Mouse (Mus musculus) limb, embryonic 11.5 days (tissue): Measurements from ENCODE around the gene March4. TPM values are rescaled to one million over a fixed set of nuclear protein-coding genes. Genes with fewer than 3 reads are reported as not detected.

Source experiments
- ATAC-seq: fragments of 200-750 bp; cut with Nextera tagmentation; 2 replicates; pipeline ENCODE4 v1.8.0; 2017; ENCODE audit warnings: low read depth; ENCODE audit not compliant: insufficient number of reproducible peaks, low FRiP score, low TSS enrichment
- DNase-seq: peaks from one replicate; pipeline ENCODE4 v3.0.0-alpha.2; 2015; ENCODE audit warnings: low spot score
- H3K27ac ChIP-seq: fragments of 300-500 bp; sonication (generic); replicated peaks from 2 replicates; pipeline ENCODE4 v1.5.1; 2014; ENCODE audit warnings: low read depth, mild to moderate bottlenecking, low read length
- H3K27me3 ChIP-seq: fragments of 300-500 bp; sonication (generic); 2 replicates; pipeline ENCODE4 v1.6.1; 2014; ENCODE audit warnings: mild to moderate bottlenecking, low read length, mixed read lengths; ENCODE audit not compliant: control insufficient read depth, insufficient read depth
- H3K36me3 ChIP-seq: fragments of 300-500 bp; sonication (generic); 2 replicates; pipeline ENCODE4 v1.6.1; 2014; ENCODE audit warnings: mild to moderate bottlenecking, low read length, moderate library complexity, mixed read lengths; ENCODE audit not compliant: control insufficient read depth, insufficient read depth
- H3K4me1 ChIP-seq: fragments of 300-500 bp; sonication (generic); 2 replicates; pipeline ENCODE4 v1.6.1; 2014; ENCODE audit warnings: low read length, mixed read lengths; ENCODE audit not compliant: control insufficient read depth, insufficient read depth
- H3K4me2 ChIP-seq: fragments of 300-500 bp; sonication (generic); 2 replicates; pipeline ENCODE4 v1.6.1; 2014; ENCODE audit warnings: low read depth, mild to moderate bottlenecking, moderate library complexity; ENCODE audit not compliant: severe bottlenecking
- H3K4me3 ChIP-seq: fragments of 300-500 bp; sonication (generic); 2 replicates; pipeline ENCODE4 v1.5.1; 2014; ENCODE audit warnings: low read depth, low read length
- H3K9ac ChIP-seq: fragments of 300-500 bp; sonication (generic); 2 replicates; pipeline ENCODE4 v1.6.1; 2014; ENCODE audit warnings: mild to moderate bottlenecking, low read length
- H3K9me3 ChIP-seq: fragments of 300-500 bp; sonication (generic); 2 replicates; pipeline ENCODE4 v1.6.1; 2016; ENCODE audit warnings: low read length; ENCODE audit not compliant: control insufficient read depth
- WGBS: fragments of 180-500 bp; shearing (Covaris S2); extraction: QIAGEN DNeasy Blood & Tissue Kit; methylation state at CpG from one replicate; pipeline ENCODE4 v1.1.7; 2014; 5-methylcytosine and 5-hydroxymethylcytosine counted together
- polyA plus RNA-seq: library from polyadenylated mRNA; unstranded; fragments of >200 nt; fragmentation: Nextera tagmentation; extraction: Ambion mirVana; gene quantifications from 2 replicates; pipeline ENCODE4 v1.2.1, GENCODE M21; 2014

Gene March4
- polyA plus RNA-seq, 1 experiment from 2014 or later: not detected

DNA sequence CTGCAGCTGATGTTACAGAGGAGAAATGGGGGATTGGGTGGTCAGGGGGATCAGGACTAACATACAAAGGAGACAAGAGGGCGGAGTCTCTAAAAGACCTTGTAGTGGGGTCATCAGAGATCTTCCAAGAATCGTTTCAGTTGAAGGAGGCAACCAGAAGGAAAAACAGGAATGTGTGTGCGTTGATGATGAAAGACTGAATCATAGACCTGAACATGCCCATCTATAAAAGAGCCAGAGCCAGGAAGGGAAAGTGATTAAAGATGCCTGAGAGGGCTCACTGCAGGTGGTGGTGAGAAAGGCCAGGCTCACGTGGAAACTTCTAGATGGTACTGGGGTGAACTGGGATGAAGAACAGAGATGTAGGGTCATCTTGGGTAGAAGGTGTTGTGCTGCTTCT is 27.2 kb downstream of the March4 start:
- DNase-seq (no peak), ATAC-seq (no peak)
- H3K4me3 ChIP-seq: no peak overlapping the region
- no peak overlapping the region for H3K9ac ChIP-seq
- no peaks in the 10 kb centered on the region for H3K36me3 ChIP-seq
- H3K4me1 ChIP-seq: no peaks in the 10 kb centered on the region
- WGBS: 72% methylated on average over 4 of the region's 4 CpGs
- no peak overlapping the region for H3K27ac ChIP-seq
- H3K27me3 ChIP-seq: no peaks in the 10 kb centered on the region
- no peaks in the 10 kb centered on the region for H3K9me3 ChIP-seq
- no peak overlapping the region for H3K4me2 ChIP-seq

DNA sequence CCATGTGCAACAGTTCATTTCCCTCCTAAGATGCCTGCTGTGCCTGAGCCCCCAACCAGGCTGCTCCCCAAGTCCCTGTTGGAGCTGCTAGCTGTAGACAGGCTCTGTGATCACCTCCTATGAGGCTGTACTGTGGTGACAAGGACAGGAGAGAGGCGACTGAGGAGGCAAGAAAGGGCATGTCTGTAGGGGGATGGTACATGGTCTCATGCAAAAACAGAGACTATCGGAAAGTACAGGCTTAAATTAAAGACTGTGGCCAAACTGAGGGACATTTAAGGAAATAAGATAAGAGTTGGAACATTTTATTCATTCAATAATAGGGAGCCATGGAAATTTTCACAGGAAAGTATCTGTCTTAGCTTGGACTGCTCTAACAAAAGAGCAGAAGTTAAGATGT is 29.1 kb downstream of the March4 start:
- no peaks in the 10 kb centered on the region for H3K9me3 ChIP-seq
- H3K36me3 ChIP-seq: no peaks in the 10 kb centered on the region
- no peak overlapping the region for H3K4me3 ChIP-seq
- H3K4me1 ChIP-seq: no peaks in the 10 kb centered on the region
- H3K27me3 ChIP-seq: no peaks in the 10 kb centered on the region
- H3K4me2 ChIP-seq: no peak overlapping the region
- H3K27ac ChIP-seq: no peak overlapping the region
- DNase-seq (no peak), ATAC-seq (no peak)
- H3K9ac ChIP-seq: no peak overlapping the region
- WGBS: 52% methylated on average over 2 of the region's 2 CpGs

DNA sequence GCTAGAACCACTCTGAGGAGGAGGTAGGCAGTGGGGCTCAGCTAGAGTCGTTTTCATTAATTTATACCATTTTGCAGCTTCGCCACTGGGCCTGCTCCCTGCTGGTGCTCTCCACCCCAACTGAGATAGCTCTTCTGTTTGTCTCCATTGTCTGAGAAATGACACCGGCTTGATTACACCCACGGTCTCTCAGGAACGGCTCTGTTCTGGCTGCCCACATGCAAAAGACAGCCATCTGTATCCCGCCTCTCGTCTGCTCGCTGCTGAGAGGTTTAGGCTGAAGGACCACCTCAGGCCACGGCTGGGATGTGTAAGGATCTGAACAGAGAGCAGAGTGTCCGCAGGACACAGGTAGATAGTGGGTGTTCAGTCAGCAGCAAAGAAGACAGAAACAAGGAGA is 30.5 kb downstream of the March4 start:
- ATAC-seq: no peak

DNA sequence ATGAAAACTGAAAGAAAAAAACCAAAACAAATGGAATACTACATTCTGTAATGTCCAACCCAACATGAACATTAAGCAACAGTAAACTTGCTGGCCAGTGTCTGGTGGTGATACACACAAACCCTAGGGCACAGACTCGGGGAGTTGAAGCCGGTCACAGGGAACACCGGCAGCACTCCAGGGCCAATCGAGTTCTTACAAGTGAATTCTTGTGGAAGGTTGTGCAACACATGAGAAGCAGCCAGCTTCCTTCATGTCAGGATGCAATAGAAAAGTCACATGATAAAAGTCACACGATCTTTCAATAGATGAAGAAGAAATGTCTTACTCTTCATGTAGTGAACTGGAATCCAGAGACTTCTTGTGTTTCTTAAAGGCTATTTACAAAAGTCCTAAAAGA is 39.1 kb downstream of the March4 start:
- Histone ChIP-seq H3K36me3 (no peaks in the 10 kb centered on the region), H3K4me2 (no peak overlapping the region), H3K4me1 (no peaks in the 10 kb centered on the region), H3K27me3 (no peaks in the 10 kb centered on the region), H3K9me3 (no peaks in the 10 kb centered on the region), H3K4me3 (no peak overlapping the region), H3K27ac (no peak overlapping the region), H3K9ac (no peak overlapping the region)
- ATAC-seq: no peak
- DNase-seq: no peak
- WGBS: 89% methylated on average over 5 of the region's 5 CpGs

More for the DNA sequence above, 30.5 kb downstream of the March4 start:
- WGBS: 57% methylated on average over 10 of the region's 10 CpGs
- Histone ChIP-seq H3K36me3 (no peaks in the 10 kb centered on the region), H3K27ac (no peak overlapping the region), H3K4me3 (no peak overlapping the region), H3K27me3 (no peaks in the 10 kb centered on the region), H3K4me2 (no peak overlapping the region), H3K9ac (no peak overlapping the region), H3K9me3 (no peaks in the 10 kb centered on the region), H3K4me1 (no peaks in the 10 kb centered on the region)
- DNase-seq: no peak

DNA sequence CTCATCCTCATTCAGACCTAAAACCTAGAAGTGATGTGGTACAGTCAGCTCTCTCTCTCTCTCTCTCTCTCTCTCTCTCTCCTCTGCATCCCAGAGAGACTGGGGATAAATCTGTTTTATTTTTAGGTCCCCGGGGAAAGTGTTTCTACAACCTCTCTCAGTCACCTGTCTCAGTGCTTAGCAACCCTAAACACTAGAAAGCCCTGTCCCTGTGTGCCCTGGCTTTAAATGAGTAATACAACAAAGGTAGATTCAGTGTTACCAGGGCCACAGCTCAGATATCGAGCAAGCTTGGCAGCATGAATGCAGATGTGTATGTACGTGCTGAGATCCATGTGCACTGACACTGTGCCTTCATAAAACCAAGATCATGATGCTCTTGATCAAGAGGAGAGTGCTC is 43.3 kb downstream of the March4 start:
- no peaks in the 10 kb centered on the region for H3K36me3 ChIP-seq
- H3K4me2 ChIP-seq: no peak overlapping the region
- H3K9ac ChIP-seq: no peak overlapping the region
- H3K4me1 ChIP-seq: no peaks in the 10 kb centered on the region
- no peaks in the 10 kb centered on the region for H3K9me3 ChIP-seq
- DNase-seq (no peak), ATAC-seq (no peak)
- no peaks in the 10 kb centered on the region for H3K27me3 ChIP-seq
- no peak overlapping the region for H3K4me3 ChIP-seq
- WGBS: 92% methylated on average over 3 of the region's 3 CpGs
- H3K27ac ChIP-seq: no peak overlapping the region

DNA sequence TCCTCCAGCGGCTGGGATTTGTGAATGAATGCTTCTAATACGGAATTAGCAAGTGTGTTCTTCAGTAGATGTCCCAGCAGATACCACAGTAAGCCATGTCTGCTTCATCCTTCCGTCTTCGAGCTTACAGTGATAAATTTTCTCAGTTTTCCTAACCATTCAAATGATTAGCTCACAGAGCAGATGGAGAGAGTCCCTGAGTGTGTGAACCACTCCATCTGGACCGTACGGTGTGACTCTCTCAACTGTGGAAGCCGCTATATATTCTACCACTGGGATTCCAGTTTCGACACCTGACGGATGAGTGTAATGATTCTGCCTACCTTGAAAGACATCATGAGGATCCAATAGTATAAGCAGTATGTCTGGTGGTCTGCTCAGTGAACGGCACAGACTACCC is 44.1 kb downstream of the March4 start:
- no peaks in the 10 kb centered on the region for H3K4me1 ChIP-seq
- no peaks in the 10 kb centered on the region for H3K9me3 ChIP-seq
- H3K4me3 ChIP-seq: no peak overlapping the region
- WGBS: 89% methylated on average over 10 of the region's 10 CpGs
- no peak overlapping the region for H3K27ac ChIP-seq
- H3K27me3 ChIP-seq: no peaks in the 10 kb centered on the region
- no peaks in the 10 kb centered on the region for H3K36me3 ChIP-seq
- DNase-seq (no peak), ATAC-seq (no peak)
- H3K9ac ChIP-seq: no peak overlapping the region
- H3K4me2 ChIP-seq: no peak overlapping the region

DNA sequence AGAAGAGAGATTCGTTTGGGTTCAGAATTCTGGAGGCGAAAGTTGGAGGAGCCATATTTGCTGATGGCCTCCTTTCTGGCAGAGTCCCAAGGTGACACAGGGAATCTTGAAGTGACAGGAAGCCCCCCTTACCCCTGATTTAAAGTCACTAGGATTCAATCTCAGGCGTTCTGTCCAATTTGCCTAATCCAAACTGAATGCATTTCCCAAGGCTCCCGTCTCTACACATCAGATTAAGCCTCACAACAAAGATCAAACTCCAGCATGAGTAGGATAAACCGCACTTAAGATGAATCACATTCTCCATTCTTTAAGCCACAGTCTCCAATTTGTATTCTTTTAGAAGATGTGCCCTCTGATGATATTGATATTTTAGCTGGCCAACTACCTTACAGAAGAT is 45.4 kb downstream of the March4 start:
- WGBS: 75% methylated on average over 5 of the region's 5 CpGs
- H3K27me3 ChIP-seq: 0 out of 2 replicates have a peak, but pooled peaks cover 2% of the 10 kb centered on the region
- ATAC-seq: no peak

DNA sequence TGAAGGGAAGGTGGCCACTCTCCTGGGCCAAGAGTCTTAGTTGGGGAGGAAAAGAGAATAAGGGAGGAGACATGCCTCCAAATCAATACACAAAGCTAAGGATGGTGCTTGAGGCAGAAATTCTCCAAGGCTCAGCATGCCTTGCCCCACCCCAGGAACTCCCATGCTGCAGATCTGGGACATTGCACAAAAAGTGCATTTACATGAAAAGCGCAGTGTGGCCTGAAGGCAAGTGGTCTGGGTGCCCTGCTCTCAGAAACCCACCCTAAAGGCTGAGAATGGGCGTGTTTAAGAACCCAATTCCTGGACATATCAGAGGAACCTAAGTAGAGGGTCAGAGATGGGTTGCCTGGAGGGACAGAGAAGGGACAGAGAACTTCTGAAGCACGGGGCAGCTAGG is 45.9 kb downstream of the March4 start:
- DNase-seq: no peak
- Histone ChIP-seq H3K4me3 (no peak overlapping the region), H3K27me3 (0 out of 2 replicates have a peak, but pooled peaks cover 2% of the 10 kb centered on the region), H3K27ac (no peak overlapping the region), H3K36me3 (no peaks in the 10 kb centered on the region), H3K4me2 (no peak overlapping the region), H3K9me3 (no peaks in the 10 kb centered on the region), H3K4me1 (no peaks in the 10 kb centered on the region), H3K9ac (no peak overlapping the region)
- no peak for ATAC-seq
- WGBS: 73% methylated on average over 3 of the region's 3 CpGs

More for the DNA sequence above, 45.4 kb downstream of the March4 start:
- DNase-seq: no peak
- Histone ChIP-seq H3K4me2 (no peak overlapping the region), H3K36me3 (no peaks in the 10 kb centered on the region), H3K4me3 (no peak overlapping the region), H3K9me3 (no peaks in the 10 kb centered on the region), H3K9ac (no peak overlapping the region), H3K27ac (no peak overlapping the region), H3K4me1 (no peaks in the 10 kb centered on the region)

DNA sequence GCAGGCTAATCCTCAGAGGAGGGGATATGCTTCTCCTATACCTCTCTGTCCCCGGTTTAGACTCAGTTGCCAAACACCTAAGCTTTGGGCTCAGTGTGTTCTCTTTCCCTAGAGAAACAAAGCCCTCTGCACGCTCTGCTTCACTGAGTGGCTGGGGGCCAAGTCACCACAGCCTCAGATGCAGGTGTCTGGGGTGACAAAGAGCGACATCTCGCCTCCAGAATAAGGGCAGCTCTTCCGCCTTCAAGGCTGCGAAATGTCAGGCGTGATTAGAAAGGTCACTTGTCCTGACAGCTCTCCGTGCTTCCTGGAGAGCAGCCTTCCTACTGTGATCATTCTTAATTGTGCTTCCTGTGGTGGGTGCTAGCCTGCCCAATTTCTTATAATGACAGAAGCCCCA is 46.5 kb downstream of the March4 start:
- Histone ChIP-seq H3K9me3 (no peaks in the 10 kb centered on the region), H3K27ac (no peak overlapping the region), H3K36me3 (no peaks in the 10 kb centered on the region), H3K27me3 (0 out of 2 replicates have a peak, but pooled peaks cover 2% of the 10 kb centered on the region), H3K4me1 (no peaks in the 10 kb centered on the region), H3K4me2 (no peak overlapping the region), H3K9ac (no peak overlapping the region), H3K4me3 (no peak overlapping the region)
- ATAC-seq (no peak), DNase-seq (no peak)
- 14% methylated on average over 8 of the region's 8 CpGs for WGBS
